Mouse (Mus musculus) heart, embryonic 11.5 days (tissue): ENCODE data around the gene Iqcf5. TPM values are rescaled to one million over a fixed set of nuclear protein-coding genes. Genes with fewer than 3 reads are reported as not detected.

Experiments used
- ATAC-seq: fragments of 200-750 bp; cut with Nextera tagmentation; replicated peaks from 2 replicates; pipeline ENCODE4 v1.8.0; 2017; ENCODE audit warnings: moderate library complexity; ENCODE audit not compliant: insufficient number of reproducible peaks, low FRiP score, low TSS enrichment
- H3K27ac ChIP-seq: fragments of 300-500 bp; sonication (generic); 2 replicates; pipeline ENCODE4 v1.5.1; 2014; ENCODE audit warnings: mild to moderate bottlenecking, low read depth, low read length
- H3K27me3 ChIP-seq: fragments of 300-500 bp; sonication (generic); 2 replicates; pipeline ENCODE4 v1.6.1; 2014; ENCODE audit warnings: mild to moderate bottlenecking, low read length, mixed read lengths; ENCODE audit not compliant: control insufficient read depth, insufficient read depth
- H3K36me3 ChIP-seq: fragments of 300-500 bp; sonication (generic); 2 replicates; pipeline ENCODE4 v1.6.1; 2014; ENCODE audit warnings: mild to moderate bottlenecking, low read length, moderate library complexity, mixed read lengths; ENCODE audit not compliant: control insufficient read depth, insufficient read depth
- H3K4me1 ChIP-seq: fragments of 300-500 bp; sonication (generic); 2 replicates; pipeline ENCODE4 v1.6.1; 2014; ENCODE audit warnings: low read length; ENCODE audit not compliant: control insufficient read depth, insufficient read depth
- H3K4me2 ChIP-seq: fragments of 300-500 bp; sonication (generic); 2 replicates; pipeline ENCODE4 v1.6.1; 2014; ENCODE audit warnings: mild to moderate bottlenecking, moderate library complexity
- H3K4me3 ChIP-seq: fragments of 300-500 bp; sonication (generic); 2 replicates; pipeline ENCODE4 v1.5.1; 2014; ENCODE audit warnings: low read depth, low read length
- H3K9ac ChIP-seq: fragments of 300-500 bp; sonication (generic); 2 replicates; pipeline ENCODE4 v1.6.1; 2014; ENCODE audit warnings: mild to moderate bottlenecking, low read depth, low read length, moderate library complexity
- H3K9me3 ChIP-seq: fragments of 300-500 bp; sonication (generic); replicated peaks from 2 replicates; pipeline ENCODE4 v1.6.1; 2016; ENCODE audit warnings: low read length; ENCODE audit not compliant: control insufficient read depth
- WGBS: fragments of 180-500 bp; shearing (Covaris S2); extraction: QIAGEN DNeasy Blood & Tissue Kit; methylation state at CpG from one replicate; pipeline ENCODE4 v1.1.7; 2014; ENCODE audit not compliant: insufficient replicate concordance; 5-methylcytosine and 5-hydroxymethylcytosine counted together
- polyA plus RNA-seq: library from polyadenylated mRNA; unstranded; fragments of >200 nt; fragmentation: Nextera tagmentation; extraction: Ambion mirVana; gene quantifications from 2 replicates; pipeline ENCODE4 v1.2.1, GENCODE M21; 2014

Iqcf5 gene
- polyA plus RNA-seq: not detected in 2 replicates

- no peak within 1 kb of the TSS for H3K4me3 ChIP-seq
- H3K27ac ChIP-seq: no peak within 1 kb of the TSS
- H3K36me3 ChIP-seq: no peaks in the 10 kb centered on the region
- no peak within 1 kb of the TSS for H3K9ac ChIP-seq
- no peak for ATAC-seq
- H3K9me3 ChIP-seq: no peaks in the 10 kb centered on the region
- H3K4me2 ChIP-seq: no peak within 1 kb of the TSS
- peaks cover 3% of the 10 kb centered on the region; the same call in 1 of the 2 replicates for H3K27me3 ChIP-seq
- WGBS: 82% methylated on average over 4 of the region's 4 CpGs
- peaks cover 8% of the 10 kb centered on the region for H3K4me1 ChIP-seq
Observed at GRCm38 (mm10) chr9:106514273-106514672, at the start of gene Iqcf5. Iqcf5 (plus strand) TSS chr9:106514573.

- H3K4me1 ChIP-seq: peaks cover 12% of the 10 kb centered on the region
- peaks cover 11% of the 10 kb centered on the region for H3K27me3 ChIP-seq
- H3K36me3 ChIP-seq: peaks cover 9% of the 10 kb centered on the region
- 0 out of 2 replicates have a peak overlapping the region, but pooled peaks have one; percentile 10 for H3K27ac ChIP-seq
- H3K9ac ChIP-seq: peak overlapping the region; percentile 73
- H3K9me3 ChIP-seq: no peaks in the 10 kb centered on the region
- whole genome bisulfite sequencing: 3% methylated on average over 97 of the region's 99 CpGs
- H3K4me2 ChIP-seq: peak overlapping the region; percentile 94
- peak; percentile 69 for ATAC-seq
- peak overlapping the region; percentile 57 for H3K4me3 ChIP-seq
Observed at GRCm38 (mm10) chr9:106464751-106465541, 49.4 kb upstream of the Iqcf5 start.

GRCm38 (mm10) chr9:106465571-106466200, 48.7 kb upstream of the Iqcf5 start, which contains the start of gene Gpr62:
Gpr62 (minus strand) TSS chr9:106465938.
- ATAC-seq: no peak

GRCm38 (mm10) chr9:106466721-106467120, 47.7 kb upstream of the Iqcf5 start:
- Histone ChIP-seq H3K4me2 (no peak overlapping the region), H3K9ac (no peak overlapping the region), H3K4me3 (no peak overlapping the region), H3K9me3 (no peaks in the 10 kb centered on the region), H3K27ac (no peak overlapping the region), H3K27me3 (peaks cover 11% of the 10 kb centered on the region), H3K4me1 (peaks cover 14% of the 10 kb centered on the region), H3K36me3 (peaks cover 4% of the 10 kb centered on the region)
- WGBS: 78% methylated on average over 6 of the region's 6 CpGs
- no peak for ATAC-seq

More at GRCm38 (mm10) chr9:106465571-106466200, 48.7 kb upstream of the Iqcf5 start, which contains the start of gene Gpr62:
- Histone ChIP-seq H3K4me2 (peak within 1 kb of the TSS; percentile 94), H3K9me3 (no peaks in the 10 kb centered on the region), H3K4me1 (peaks cover 12% of the 10 kb centered on the region), H3K4me3 (peak within 1 kb of the TSS; percentile 57), H3K36me3 (peaks cover 4% of the 10 kb centered on the region), H3K27ac (0 out of 2 replicates have a peak within 1 kb of the TSS, but pooled peaks have one; percentile 10), H3K27me3 (peaks cover 11% of the 10 kb centered on the region), H3K9ac (peak within 1 kb of the TSS; percentile 73)
- 35% methylated on average over 26 of the region's 26 CpGs for WGBS

- peaks cover 22% of the 10 kb centered on the region for H3K4me1 ChIP-seq
- peaks cover 4% of the 10 kb centered on the region for H3K36me3 ChIP-seq
- H3K4me2 ChIP-seq: no peak overlapping the region
- WGBS: 87% methylated on average over 7 of the region's 7 CpGs
- H3K9me3 ChIP-seq: no peaks in the 10 kb centered on the region
- no peak overlapping the region for H3K4me3 ChIP-seq
- H3K27ac ChIP-seq: no peak overlapping the region
- H3K9ac ChIP-seq: no peak overlapping the region
- peaks cover 11% of the 10 kb centered on the region for H3K27me3 ChIP-seq
- no peak for ATAC-seq
Observed at GRCm38 (mm10) chr9:106467746-106468145, 46.6 kb upstream of the Iqcf5 start.

- WGBS: 64% methylated on average over 6 of the region's 6 CpGs
- Histone ChIP-seq H3K4me2 (no peak overlapping the region), H3K9me3 (no peaks in the 10 kb centered on the region), H3K9ac (no peak overlapping the region), H3K27me3 (peaks cover 6% of the 10 kb centered on the region), H3K36me3 (no peaks in the 10 kb centered on the region), H3K4me1 (peaks cover 25% of the 10 kb centered on the region), H3K4me3 (no peak overlapping the region), H3K27ac (no peak overlapping the region)
- no peak for ATAC-seq
Observed at GRCm38 (mm10) chr9:106469317-106469716, 45.1 kb upstream of the Iqcf5 start.

GRCm38 (mm10) chr9:106469776-106470175, 44.6 kb upstream of the Iqcf5 start:
- ATAC-seq: no peak
- H3K9ac ChIP-seq: no peak overlapping the region

GRCm38 (mm10) chr9:106470991-106471750, 43.2 kb upstream of the Iqcf5 start:
- H3K9me3 ChIP-seq: no peaks in the 10 kb centered on the region
- peak overlapping the region; percentile 52 for H3K4me2 ChIP-seq
- no peaks in the 10 kb centered on the region; the same call in 1 of the 2 replicates for H3K27me3 ChIP-seq
- no peaks in the 10 kb centered on the region for H3K36me3 ChIP-seq
- peaks cover 25% of the 10 kb centered on the region for H3K4me1 ChIP-seq
- 56% methylated on average over 14 of the region's 14 CpGs for WGBS
- H3K9ac ChIP-seq: no peak overlapping the region
- H3K27ac ChIP-seq: no peak overlapping the region
- no peak for ATAC-seq
- H3K4me3 ChIP-seq: 0 out of 2 replicates have a peak overlapping the region, but pooled peaks have one; percentile 15

More at GRCm38 (mm10) chr9:106469776-106470175, 44.6 kb upstream of the Iqcf5 start:
- H3K9me3 ChIP-seq: no peaks in the 10 kb centered on the region
- peaks cover 6% of the 10 kb centered on the region for H3K27me3 ChIP-seq
- peaks cover 25% of the 10 kb centered on the region for H3K4me1 ChIP-seq
- no peak overlapping the region for H3K27ac ChIP-seq
- H3K4me2 ChIP-seq: no peak overlapping the region
- 59% methylated on average over 9 of the region's 9 CpGs for WGBS
- H3K36me3 ChIP-seq: no peaks in the 10 kb centered on the region
- H3K4me3 ChIP-seq: no peak overlapping the region
